Mouse (Mus musculus) kidney, postnatal 36 days (tissue): Measurements from ENCODE around the gene Med18.
"Not testable (repeated sequence)": the region's sequence is repeated elsewhere in the genome, so short reads cannot be mapped to it uniquely, and the experiment has no call there.

Experiments used
- DNase-seq, 2 experiments: peaks; one replicate each; pipeline ENCODE4 v3.0.0; 2021 to 2022; ENCODE audit warnings: mixed read lengths in 2 of 2

Gene Med18

GRCm38 (mm10) chr4:132420471-132420870 is 43.2 kb downstream of the Med18 start:
- no peak for DNase-seq

- peak; percentile 39 to 75 for DNase-seq
Measured at GRCm38 (mm10) chr4:132415966-132416365, 47.8 kb downstream of the Med18 start.

DNA sequence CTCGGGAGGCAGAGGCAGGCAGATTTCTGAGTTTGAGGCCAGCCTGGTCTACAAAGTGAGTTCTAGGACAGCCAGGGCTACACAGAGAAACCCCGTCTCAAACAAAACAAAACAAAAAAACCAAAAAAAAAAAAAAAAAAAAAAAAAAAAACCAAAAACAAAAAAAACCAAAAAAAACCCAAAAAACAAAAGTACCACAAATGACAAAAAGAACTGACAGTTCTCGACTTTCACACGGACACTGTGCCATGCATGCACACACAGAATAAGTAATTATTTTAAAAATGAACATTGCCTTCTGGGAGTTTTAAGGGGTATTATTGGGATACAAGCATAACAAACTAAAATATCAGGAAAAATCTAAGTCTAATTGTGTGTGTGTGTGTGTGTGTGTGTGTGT is 50.5 kb downstream of the Med18 start:
- not testable (repeated sequence) for DNase-seq

DNA sequence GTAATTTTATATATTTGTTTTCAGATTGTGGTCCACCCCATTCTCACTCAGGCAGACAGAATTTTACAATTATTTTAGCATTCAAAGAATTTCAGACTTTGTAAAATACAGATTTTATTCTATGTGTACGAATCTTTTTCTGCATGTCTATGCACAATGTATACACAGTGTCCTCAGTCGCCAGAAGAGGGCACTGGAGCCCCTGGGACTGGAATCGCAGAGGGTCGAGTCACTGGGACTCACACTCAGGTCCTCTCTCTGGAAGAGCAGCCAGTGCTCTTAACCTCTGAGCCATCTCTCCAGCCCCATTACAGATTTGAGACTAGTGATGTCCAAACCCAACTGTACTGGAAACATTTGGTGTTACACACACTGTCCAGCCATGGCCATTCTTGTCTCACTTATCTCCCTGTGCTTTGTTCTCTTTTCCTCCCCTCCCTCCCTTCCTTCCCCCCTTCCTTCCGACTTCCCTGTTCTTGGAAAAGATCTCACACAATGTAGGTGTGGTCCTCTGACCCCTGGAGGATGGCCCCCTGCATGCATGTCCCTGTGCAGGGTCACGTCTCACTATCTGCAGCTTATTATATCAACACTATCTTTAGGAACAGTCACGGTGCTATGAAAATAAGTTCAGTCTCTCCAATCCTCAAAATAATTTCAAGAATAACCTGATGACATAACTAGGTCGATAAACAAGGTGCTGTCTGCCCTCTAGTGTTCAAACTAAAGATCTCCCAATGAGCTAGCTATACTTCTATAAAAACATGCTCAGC is 52.2 kb downstream of the Med18 start:
- DNase-seq: peak in 1 of 2 experiments; percentile 66

GRCm38 (mm10) chr4:132409587-132410229 is 54.0 kb downstream of the Med18 start:
- no peak for DNase-seq
